Mouse (Mus musculus): Measurements from ENCODE around the gene Atxn1. TPM values are rescaled to one million over a fixed set of nuclear protein-coding genes. Genes with fewer than 3 reads are reported as not detected.

Gene Atxn1
- polyA plus RNA-seq, 1 experiment from 2014 or later, result 5.4 TPM

DNA sequence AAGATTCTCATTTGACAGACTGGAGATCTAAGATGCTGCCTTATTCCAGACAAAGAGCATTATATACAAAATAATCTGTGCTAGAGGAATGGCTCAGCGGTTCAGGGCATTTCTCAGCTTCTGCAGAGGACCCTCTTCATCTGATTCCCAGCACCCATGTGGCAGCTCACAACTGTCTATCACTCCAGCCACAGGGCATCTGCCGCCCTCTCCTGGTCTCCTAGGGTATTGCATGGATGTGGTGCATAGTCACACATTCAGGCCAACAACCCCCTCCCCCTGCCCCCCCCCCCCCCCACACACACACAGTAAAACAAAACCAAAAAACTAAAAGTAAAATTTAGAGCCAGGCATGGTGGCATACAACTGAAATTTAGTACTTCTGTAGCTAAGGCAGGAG, 130.5 kb downstream of the Atxn1 start:
- Histone ChIP-seq H3K4me3 (no peak overlapping the region), H3K36me3 (peaks cover 4% of the 10 kb centered on the region; the same call in 1 of the 2 replicates), H3K9ac (no peak overlapping the region), H3K27ac (no peak overlapping the region), H3K4me2 (no peak overlapping the region), H3K9me3 (no peaks in the 10 kb centered on the region), H3K27me3 (no peaks in the 10 kb centered on the region), H3K4me1 (no peaks in the 10 kb centered on the region)
- no peak for ATAC-seq (ENCODE audit: insufficient number of reproducible peaks, low FRiP score, low TSS enrichment, low read depth)
- 84% methylated on average over 2 of the region's 2 CpGs for WGBS

DNA sequence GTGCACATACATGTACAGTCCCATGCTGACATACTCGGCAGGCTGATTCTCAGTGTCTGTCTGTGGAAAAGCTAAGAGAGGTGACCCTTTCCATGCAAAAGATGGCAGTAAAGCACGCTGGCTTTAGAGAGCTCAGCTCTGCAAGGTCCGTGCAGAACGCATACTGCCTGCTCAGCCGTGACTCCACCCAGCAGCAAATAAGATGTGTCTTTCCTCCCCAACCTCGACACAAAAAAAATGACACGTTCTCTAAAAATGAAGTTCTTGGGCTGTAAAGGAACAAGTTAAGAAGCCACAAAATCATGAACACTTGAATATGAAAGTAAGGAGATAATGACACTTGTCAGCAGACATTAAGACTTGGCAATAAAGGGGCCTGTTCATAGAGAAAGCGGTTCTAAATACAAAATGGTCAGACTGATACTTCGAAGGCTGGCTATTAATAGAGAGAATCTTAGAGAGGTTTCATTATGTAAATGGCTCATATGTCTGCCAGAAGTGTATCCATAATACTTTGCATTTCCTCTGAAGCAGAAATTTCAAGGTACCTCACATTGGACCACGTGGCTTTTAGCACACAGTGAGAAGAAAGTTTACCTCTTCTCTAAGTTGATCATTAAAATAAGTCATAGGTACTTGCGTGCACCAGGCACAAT, 132.0 kb downstream of the Atxn1 start:
- H3K4me3 ChIP-seq, result no peak overlapping the region
- H3K27ac ChIP-seq, result no peak overlapping the region
- H3K9me3 ChIP-seq, result no peaks in the 10 kb centered on the region
- no peak overlapping the region for H3K4me2 ChIP-seq
- H3K9ac ChIP-seq, result no peak overlapping the region
- WGBS, result 78% methylated on average over 11 of the region's 11 CpGs
- H3K36me3 ChIP-seq, result peaks cover 4% of the 10 kb centered on the region; the same call in 1 of the 2 replicates
- no peak for ATAC-seq (ENCODE audit: insufficient number of reproducible peaks, low FRiP score, low TSS enrichment, low read depth)
- H3K27me3 ChIP-seq, result no peaks in the 10 kb centered on the region
- H3K4me1 ChIP-seq, result peaks cover 3% of the 10 kb centered on the region

DNA sequence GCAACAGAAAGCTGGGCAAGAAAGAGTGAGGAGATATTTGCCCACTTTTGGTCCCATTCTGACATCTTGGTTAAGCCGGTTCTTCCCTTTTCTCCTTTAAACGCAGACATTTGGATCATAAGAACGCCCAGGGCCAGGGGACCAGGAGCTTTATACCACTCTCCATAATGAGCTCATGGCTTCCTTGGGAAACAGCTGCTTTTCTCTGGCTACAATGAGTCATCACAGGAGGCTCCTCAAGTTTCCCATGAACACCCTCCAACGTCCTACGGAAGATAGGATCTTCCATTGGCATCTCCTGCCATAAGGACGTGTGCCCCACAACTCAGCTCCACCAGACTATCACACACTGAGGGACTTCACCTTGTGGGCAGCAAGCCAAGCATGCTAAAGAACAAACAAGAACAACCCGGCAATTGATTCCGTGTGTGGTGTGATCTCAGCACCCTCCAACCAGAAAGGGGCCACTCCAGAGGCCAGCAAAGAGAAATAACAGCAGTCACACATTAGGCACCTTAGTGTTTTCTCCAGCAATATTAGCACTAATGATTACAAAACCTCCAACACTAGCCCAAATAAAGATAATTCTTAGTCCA, 135.4 kb downstream of the Atxn1 start:
- H3K27me3 ChIP-seq, result no peaks in the 10 kb centered on the region
- no peaks in the 10 kb centered on the region for H3K9me3 ChIP-seq
- WGBS, result 63% methylated on average over 8 of the region's 8 CpGs
- no peak overlapping the region for H3K4me2 ChIP-seq
- no peak for ATAC-seq (ENCODE audit: insufficient number of reproducible peaks, low FRiP score, low TSS enrichment, low read depth)
- no peaks in the 10 kb centered on the region for H3K36me3 ChIP-seq
- H3K4me1 ChIP-seq, result peaks cover 9% of the 10 kb centered on the region
- no peak overlapping the region for H3K27ac ChIP-seq
- H3K4me3 ChIP-seq, result no peak overlapping the region
- H3K9ac ChIP-seq, result no peak overlapping the region

DNA sequence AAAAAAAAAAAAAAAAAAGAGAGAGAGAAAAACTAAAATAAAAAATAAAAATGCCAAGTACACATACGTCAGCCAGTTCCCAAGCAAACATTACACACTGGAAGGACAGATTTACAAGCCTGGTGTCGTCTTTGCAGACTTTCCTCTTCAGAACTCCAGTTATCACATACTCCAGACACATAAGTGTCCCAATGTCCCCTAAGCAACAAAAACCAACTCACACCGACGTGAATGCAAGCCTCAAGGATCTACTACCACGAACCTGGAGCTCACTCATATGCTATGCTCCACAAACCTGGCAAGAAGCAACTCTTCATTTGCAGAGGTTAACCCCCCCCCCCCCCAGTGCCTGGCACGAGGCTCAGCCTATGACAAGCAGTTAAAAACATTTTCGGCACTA, 136.8 kb downstream of the Atxn1 start:
- no peaks in the 10 kb centered on the region for H3K9me3 ChIP-seq
- ATAC-seq (ENCODE audit: insufficient number of reproducible peaks, low FRiP score, low TSS enrichment, low read depth), result no peak

DNA sequence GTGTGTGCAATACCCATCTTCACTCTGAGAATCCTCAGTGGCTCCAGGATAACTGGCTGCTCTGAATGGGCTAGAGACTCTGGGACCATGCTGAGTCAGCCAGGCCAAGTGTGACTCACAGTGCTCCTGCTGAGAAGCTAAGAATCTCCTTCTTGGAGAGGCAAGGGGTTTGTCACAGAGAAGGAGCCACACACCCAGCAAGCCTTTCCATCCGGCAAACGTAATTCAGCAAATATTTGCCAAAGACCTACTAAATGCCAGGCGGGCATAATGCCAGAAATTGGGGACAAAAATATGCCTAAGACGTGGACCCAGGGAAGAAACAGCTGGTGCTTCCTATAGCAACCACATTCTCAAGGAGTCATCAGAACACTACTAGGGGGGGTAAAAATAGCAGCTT, 137.2 kb downstream of the Atxn1 start:
- H3K9me3 ChIP-seq, result no peaks in the 10 kb centered on the region
- ATAC-seq (ENCODE audit: insufficient number of reproducible peaks, low FRiP score, low TSS enrichment, low read depth), result no peak
- H3K4me3 ChIP-seq, result no peak overlapping the region
- no peaks in the 10 kb centered on the region for H3K27me3 ChIP-seq
- H3K36me3 ChIP-seq, result no peaks in the 10 kb centered on the region
- no peak overlapping the region; the same call in 1 of the 2 replicates for H3K27ac ChIP-seq
- 38% methylated on average over 4 of the region's 4 CpGs for WGBS
- H3K4me1 ChIP-seq, result peaks cover 9% of the 10 kb centered on the region
- H3K4me2 ChIP-seq, result no peak overlapping the region
- no peak overlapping the region for H3K9ac ChIP-seq

More for the DNA sequence above, 136.8 kb downstream of the Atxn1 start:
- H3K36me3 ChIP-seq, result no peaks in the 10 kb centered on the region
- no peaks in the 10 kb centered on the region for H3K27me3 ChIP-seq
- H3K27ac ChIP-seq, result no peak overlapping the region
- H3K4me1 ChIP-seq, result peaks cover 9% of the 10 kb centered on the region
- H3K9ac ChIP-seq, result no peak overlapping the region
- no peak overlapping the region for H3K4me2 ChIP-seq
- no peak overlapping the region for H3K4me3 ChIP-seq
- WGBS, result 47% methylated on average over 7 of the region's 7 CpGs

DNA sequence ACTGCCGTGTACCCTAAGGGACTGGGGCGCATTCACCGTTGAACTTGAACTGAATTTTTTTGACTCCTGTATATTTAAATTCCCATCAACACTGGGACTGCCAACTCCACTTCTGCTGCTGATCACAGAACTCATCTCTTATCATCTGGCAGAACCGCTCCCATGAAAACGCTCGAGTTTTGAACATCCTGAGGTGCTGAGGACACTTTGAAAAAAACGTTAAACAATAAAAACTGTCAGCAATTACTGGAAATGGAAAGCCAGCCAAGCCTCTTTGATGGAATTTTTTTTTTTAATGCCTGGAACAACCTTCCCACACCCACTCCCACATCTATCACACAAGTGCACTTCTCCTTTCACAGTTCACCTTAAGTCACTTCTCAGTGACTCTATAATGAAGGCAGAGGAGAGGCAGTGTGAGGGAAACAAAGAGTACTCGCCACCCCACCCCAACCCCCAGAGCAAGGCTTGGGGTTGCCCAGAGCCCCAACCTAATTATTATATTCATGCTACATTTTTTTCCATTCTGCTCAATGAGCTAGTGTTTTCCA, 137.7 kb downstream of the Atxn1 start:
- no peak overlapping the region for H3K9ac ChIP-seq

DNA sequence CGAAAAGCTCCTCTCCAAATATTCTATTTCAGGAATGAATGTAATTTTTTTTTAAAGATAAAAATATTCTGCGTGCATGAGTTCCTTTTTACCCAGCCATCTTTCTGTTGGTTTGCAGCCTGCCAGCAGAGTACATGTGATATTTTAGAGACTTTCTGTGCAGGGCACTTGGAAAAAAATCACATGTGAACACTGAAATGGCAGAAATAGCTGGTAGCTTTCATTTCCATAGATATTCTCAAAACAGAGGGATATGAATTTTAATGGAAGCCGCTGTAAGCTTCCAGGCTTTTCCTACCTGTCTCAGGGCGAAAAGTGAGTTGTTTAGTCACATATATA, 142.3 kb downstream of the Atxn1 start:
- Histone ChIP-seq H3K4me2 (no peak overlapping the region), H3K4me1 (peaks cover 5% of the 10 kb centered on the region; the same call in 1 of the 2 replicates), H3K4me3 (no peak overlapping the region), H3K9ac (no peak overlapping the region), H3K36me3 (no peaks in the 10 kb centered on the region), H3K27ac (no peak overlapping the region), H3K9me3 (no peaks in the 10 kb centered on the region), H3K27me3 (no peaks in the 10 kb centered on the region)
- 87% methylated on average over 4 of the region's 4 CpGs for WGBS
- ATAC-seq (ENCODE audit: insufficient number of reproducible peaks, low FRiP score, low TSS enrichment, low read depth), result no peak

More for the DNA sequence above, 137.7 kb downstream of the Atxn1 start:
- Histone ChIP-seq H3K27ac (no peak overlapping the region; the same call in 1 of the 2 replicates), H3K4me3 (no peak overlapping the region), H3K4me2 (no peak overlapping the region), H3K27me3 (no peaks in the 10 kb centered on the region), H3K36me3 (no peaks in the 10 kb centered on the region), H3K9me3 (no peaks in the 10 kb centered on the region), H3K4me1 (peaks cover 9% of the 10 kb centered on the region)
- 70% methylated on average over 8 of the region's 8 CpGs for WGBS
- no peak for ATAC-seq (ENCODE audit: insufficient number of reproducible peaks, low FRiP score, low TSS enrichment, low read depth)

DNA sequence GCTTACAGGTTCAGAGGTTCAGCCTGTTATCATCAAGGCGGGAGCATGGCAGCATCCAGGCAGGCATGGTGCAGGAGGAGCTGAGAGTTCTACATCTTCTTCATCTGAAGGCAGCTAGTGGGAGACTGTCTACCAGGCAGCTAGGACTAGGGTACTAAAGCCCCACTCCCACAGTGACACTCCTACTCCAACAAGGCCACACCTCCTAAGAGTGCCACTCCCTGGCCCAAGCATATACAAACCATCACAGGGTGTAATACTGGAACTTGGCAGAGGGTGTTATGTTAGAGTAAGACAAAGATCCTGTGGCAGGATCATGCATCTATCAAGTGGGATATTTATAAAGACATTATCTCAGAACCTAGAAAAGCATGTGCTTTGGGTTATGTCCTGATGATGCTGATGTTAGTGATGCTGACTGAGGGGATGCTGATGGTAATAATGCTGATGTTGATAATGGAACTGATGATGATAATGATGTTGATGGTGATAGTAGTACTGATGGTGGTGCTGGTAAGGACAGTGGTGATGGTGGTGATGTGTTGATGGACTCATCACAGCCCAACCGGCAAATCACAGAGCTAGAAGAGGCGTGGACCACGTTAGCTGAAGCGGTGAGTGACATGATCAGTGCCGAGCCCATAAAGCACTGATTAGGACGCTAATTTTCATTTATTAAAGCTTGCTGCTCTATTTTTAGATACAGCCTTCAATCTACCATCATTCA, 142.9 kb downstream of the Atxn1 start:
- WGBS, result 93% methylated on average over 7 of the region's 7 CpGs

DNA sequence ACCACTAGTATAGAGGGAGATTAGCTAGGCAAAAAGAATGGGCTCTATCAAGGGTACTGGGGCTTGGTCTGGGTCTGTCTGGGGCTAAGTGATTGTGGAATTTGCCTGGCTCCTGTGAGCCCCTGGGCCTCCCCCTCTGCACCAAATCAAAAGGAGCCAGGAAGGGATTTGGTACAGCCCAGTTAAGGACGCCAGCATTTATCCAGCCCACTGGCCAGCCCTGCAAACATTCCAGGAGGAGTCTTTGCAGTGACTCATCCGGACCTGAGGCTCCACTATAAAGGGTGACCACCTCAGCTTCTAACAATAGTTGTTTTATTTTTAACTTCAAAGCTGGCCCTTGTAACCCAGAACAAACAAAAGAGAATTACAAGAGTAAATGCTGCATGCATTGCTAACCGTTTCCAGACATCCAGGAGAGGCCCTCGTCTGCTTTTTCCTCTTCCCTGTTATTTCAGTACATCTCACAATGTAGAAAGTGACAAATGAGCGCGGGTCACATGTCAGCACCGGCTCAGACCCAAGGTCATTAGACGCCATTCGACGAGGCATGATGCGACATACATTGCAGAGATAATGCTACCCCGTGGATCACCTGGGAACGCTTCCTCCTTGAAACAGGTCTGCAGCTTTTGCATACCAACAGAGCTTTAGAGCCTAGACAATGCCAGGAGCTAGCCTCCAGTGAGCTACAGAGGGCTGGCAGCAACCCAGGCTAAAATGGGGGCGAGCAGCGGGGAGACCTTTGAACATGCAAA, 144.2 kb downstream of the Atxn1 start:
- 48% methylated on average over 15 of the region's 15 CpGs for WGBS
- no peak overlapping the region for H3K4me3 ChIP-seq
- no peak overlapping the region for H3K27ac ChIP-seq

More for the DNA sequence above, 142.9 kb downstream of the Atxn1 start:
- H3K36me3 ChIP-seq, result no peaks in the 10 kb centered on the region
- H3K9ac ChIP-seq, result no peak overlapping the region
- H3K4me1 ChIP-seq, result peaks cover 2% of the 10 kb centered on the region; the same call in 1 of the 2 replicates
- no peak overlapping the region for H3K4me2 ChIP-seq
- no peaks in the 10 kb centered on the region for H3K27me3 ChIP-seq
- H3K27ac ChIP-seq, result no peak overlapping the region
- no peaks in the 10 kb centered on the region for H3K9me3 ChIP-seq
- ATAC-seq (ENCODE audit: insufficient number of reproducible peaks, low FRiP score, low TSS enrichment, low read depth), result no peak
- no peak overlapping the region for H3K4me3 ChIP-seq

DNA sequence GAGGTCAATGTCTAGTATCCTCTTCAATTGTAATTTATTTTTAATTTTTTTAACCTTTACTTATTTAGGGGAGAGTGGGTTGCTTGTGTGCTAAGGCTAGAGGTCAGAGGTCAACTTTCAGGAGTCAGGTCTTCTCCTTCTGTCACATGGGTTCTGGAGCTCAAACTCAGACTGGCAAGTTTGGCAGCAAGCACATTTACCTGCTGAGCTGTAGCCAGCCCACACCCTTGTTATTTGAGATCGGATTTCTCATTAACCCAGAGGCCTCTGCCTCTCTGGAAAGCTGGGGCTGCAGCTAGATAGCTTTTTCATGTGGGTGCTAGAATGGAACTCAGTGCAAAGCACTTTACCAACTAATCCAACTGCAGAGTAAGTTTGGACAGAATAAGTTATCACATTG, 148.1 kb downstream of the Atxn1 start:
- ATAC-seq (ENCODE audit: insufficient number of reproducible peaks, low FRiP score, low TSS enrichment, low read depth), result no peak

More for the DNA sequence above, 144.2 kb downstream of the Atxn1 start:
- no peak for ATAC-seq (ENCODE audit: insufficient number of reproducible peaks, low FRiP score, low TSS enrichment, low read depth)
- Histone ChIP-seq H3K4me2 (no peak overlapping the region), H3K27me3 (no peaks in the 10 kb centered on the region), H3K36me3 (no peaks in the 10 kb centered on the region), H3K9ac (no peak overlapping the region), H3K4me1 (peaks cover 2% of the 10 kb centered on the region; the same call in 1 of the 2 replicates), H3K9me3 (no peaks in the 10 kb centered on the region)

DNA sequence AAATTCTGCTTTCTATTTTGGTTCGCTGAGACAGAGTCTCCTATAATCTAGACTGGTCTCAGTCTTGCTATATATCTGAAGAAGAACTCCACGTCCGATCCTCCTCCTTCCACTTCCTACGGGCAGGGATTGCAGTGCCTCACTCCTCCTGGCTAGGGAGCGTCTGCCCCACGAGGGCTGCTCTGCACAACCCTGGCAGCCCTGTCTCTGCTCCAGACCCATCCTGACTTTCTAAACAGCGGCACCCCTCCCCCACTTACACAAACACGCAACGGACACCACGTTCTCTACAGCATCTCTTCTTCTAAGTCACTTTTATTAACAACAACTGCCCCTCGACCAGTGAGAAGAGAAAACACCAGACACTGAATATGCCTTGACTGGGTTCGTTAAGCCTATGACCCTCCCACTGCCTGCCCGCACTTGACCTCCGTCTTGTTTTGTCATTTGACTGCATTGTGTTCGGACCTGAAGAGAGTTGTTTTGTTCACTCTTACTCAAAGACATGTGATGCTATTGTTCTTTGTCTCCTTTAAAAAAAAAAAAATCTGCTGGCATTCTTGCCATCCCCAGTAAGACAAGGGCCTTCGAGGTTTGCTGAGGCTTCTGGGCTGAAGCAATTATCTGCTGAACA, 154.9 kb downstream of the Atxn1 start:
- 56% methylated on average over 16 of the region's 16 CpGs for WGBS
- no peak for ATAC-seq (ENCODE audit: insufficient number of reproducible peaks, low FRiP score, low TSS enrichment, low read depth)
- no peak overlapping the region for H3K27ac ChIP-seq

More for the DNA sequence above, 148.1 kb downstream of the Atxn1 start:
- Histone ChIP-seq H3K4me3 (no peak overlapping the region), H3K9ac (no peak overlapping the region), H3K9me3 (no peaks in the 10 kb centered on the region), H3K27me3 (no peaks in the 10 kb centered on the region), H3K36me3 (no peaks in the 10 kb centered on the region), H3K4me2 (no peak overlapping the region), H3K4me1 (peaks cover 2% of the 10 kb centered on the region; the same call in 1 of the 2 replicates), H3K27ac (no peak overlapping the region)
- WGBS, result 20% methylated on average over 1 of the region's 1 CpGs

More for the DNA sequence above, 154.9 kb downstream of the Atxn1 start:
- Histone ChIP-seq H3K4me1 (peaks cover 7% of the 10 kb centered on the region; the same call in 1 of the 2 replicates), H3K4me2 (no peak overlapping the region), H3K9me3 (no peaks in the 10 kb centered on the region), H3K27me3 (no peaks in the 10 kb centered on the region), H3K4me3 (no peak overlapping the region), H3K36me3 (no peaks in the 10 kb centered on the region), H3K9ac (no peak overlapping the region)

Measured in limb, embryonic 15.5 days (tissue).